Mouse (Mus musculus) hindbrain, postnatal 0 days (tissue): ENCODE measurements at regions not wholly inside any gene's neighbourhood (a gene's known extent, or its start where the extent isn't known, plus 50 kb on each side); places are given as distances from the start of the nearest gene placed in this dataset.
A peak's percentile ranks its signal among the peaks of the same experiment; 100 is the strongest.
"Not testable (repeated sequence)": the region's sequence is repeated elsewhere in the genome, so short reads cannot be mapped to it uniquely, and the experiment has no call there.

Experiments
- ATAC-seq: fragments of 200-750 bp; cut with Nextera tagmentation; 2 replicates; pipeline ENCODE4 v1.8.0; 2017; ENCODE audit warnings: mild to moderate bottlenecking, moderate TSS enrichment, moderate library complexity
- DNase-seq: peaks from one replicate; pipeline ENCODE4 v3.0.0-alpha.2; 2015; ENCODE audit warnings: low spot score
- H3K27ac ChIP-seq: fragments of 300-500 bp; sonication (generic); 2 replicates; pipeline ENCODE4 v1.5.1; 2014; ENCODE audit warnings: mild to moderate bottlenecking
- H3K27me3 ChIP-seq: fragments of 300-500 bp; sonication (generic); 2 replicates; pipeline ENCODE4 v1.6.1; 2014; ENCODE audit warnings: low read length, mixed read lengths; ENCODE audit not compliant: insufficient read depth
- H3K36me3 ChIP-seq: fragments of 300-500 bp; sonication (generic); 2 replicates; pipeline ENCODE4 v1.6.1; 2014; ENCODE audit warnings: low read length, mixed read lengths; ENCODE audit not compliant: insufficient read depth
- H3K4me1 ChIP-seq: fragments of 300-500 bp; sonication (generic); 2 replicates; pipeline ENCODE4 v1.6.1; 2014; ENCODE audit warnings: antibody characterized with exemption, low read length, mixed read lengths; ENCODE audit not compliant: insufficient read depth
- H3K4me2 ChIP-seq: fragments of 300-500 bp; sonication (generic); 2 replicates; pipeline ENCODE4 v1.6.1; 2014; ENCODE audit warnings: low read depth, mild to moderate bottlenecking, low read length, moderate library complexity, mixed read lengths
- H3K4me3 ChIP-seq: fragments of 300-500 bp; sonication (generic); 2 replicates; pipeline ENCODE4 v1.5.1; 2014; ENCODE audit warnings: low read length
- H3K9ac ChIP-seq: fragments of 300-500 bp; sonication (generic); replicated peaks from 2 replicates; pipeline ENCODE4 v1.6.1; 2014; ENCODE audit warnings: mild to moderate bottlenecking, low read length, moderate library complexity, mixed read lengths
- H3K9me3 ChIP-seq: fragments of 300-500 bp; sonication (generic); 2 replicates; pipeline ENCODE4 v1.6.1; 2016; ENCODE audit warnings: low read length, mixed read lengths
- CTCF ChIP-seq: IDR thresholded peaks from 2 replicates; pipeline ENCODE4 v1.5.1; 2016; ENCODE audit warnings: antibody characterized with exemption, control low read depth, low read depth
- WGBS: fragments of 180-500 bp; shearing (Covaris S2); extraction: QIAGEN DNeasy Blood & Tissue Kit; methylation state at CpG from one replicate; pipeline ENCODE4 v1.1.7; 2014; 5-methylcytosine and 5-hydroxymethylcytosine counted together

- H3K9ac ChIP-seq: no peak overlapping the region
- WGBS: 88% methylated on average over 1 of the region's 1 CpGs
- no peak for TF ChIP-seq CTCF
- ATAC-seq (no peak), DNase-seq (peak; percentile 2)
- H3K4me3 ChIP-seq: no peak overlapping the region
- no peak overlapping the region for H3K4me2 ChIP-seq
- no peaks in the 10 kb centered on the region for H3K9me3 ChIP-seq
- no peak overlapping the region for H3K27ac ChIP-seq
- H3K36me3 ChIP-seq: no peaks in the 10 kb centered on the region
- no peaks in the 10 kb centered on the region for H3K4me1 ChIP-seq
- no peaks in the 10 kb centered on the region for H3K27me3 ChIP-seq
These were observed 198.6 kb upstream of the Gria4 start for GRCm38 (mm10) chr9:4994549-4995141.

DNA sequence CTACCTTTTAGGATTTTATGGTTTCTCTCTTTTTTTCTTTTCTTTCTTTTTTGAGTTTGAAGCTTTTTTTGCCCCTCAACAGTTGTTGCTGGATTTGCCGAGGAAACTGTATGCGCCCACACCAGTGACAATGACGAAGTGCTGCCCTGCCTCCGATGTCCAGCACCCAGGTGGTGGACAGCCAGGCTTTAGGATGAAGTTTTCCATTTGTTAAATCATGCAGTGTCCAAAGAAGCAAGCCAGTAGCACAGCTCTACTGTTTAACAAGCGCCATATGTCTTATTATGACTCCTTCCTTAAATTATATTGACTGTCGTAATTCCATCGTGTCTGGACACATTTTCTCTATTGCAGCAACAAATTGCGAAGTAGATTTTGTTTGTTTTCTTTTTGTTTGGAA, 183.4 kb upstream of the Gria4 start:
- 94% methylated on average over 8 of the region's 8 CpGs for WGBS
- not testable (repeated sequence) for H3K4me2 ChIP-seq, H3K4me3 ChIP-seq, ATAC-seq, H3K36me3 ChIP-seq, H3K27ac ChIP-seq, H3K9me3 ChIP-seq, H3K4me1 ChIP-seq, H3K9ac ChIP-seq, DNase-seq, H3K27me3 ChIP-seq

DNA sequence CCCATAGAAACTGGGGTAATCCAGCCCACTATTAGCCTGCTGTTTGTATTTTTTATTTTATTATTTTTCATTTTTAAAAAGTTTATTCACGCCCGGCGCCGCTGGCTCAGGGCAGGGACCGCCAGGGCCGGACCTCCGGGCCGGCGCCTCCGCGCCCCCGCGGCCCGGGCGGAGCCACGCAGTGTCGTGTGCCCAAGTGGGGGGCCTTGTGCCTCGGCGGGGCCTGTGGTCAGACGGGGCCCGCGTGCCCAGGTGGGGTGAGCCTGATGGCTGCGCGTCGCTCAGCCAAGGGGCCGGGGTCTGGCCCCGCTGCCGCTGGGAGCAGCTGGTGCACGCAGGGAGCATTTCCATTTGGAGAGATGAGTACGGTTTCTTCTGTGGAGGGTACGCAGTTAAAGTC, 181.5 kb upstream of the Gria4 start:
- peaks cover 3% of the 10 kb centered on the region; the same call in 1 of the 2 replicates for H3K9me3 ChIP-seq
- 92% methylated on average over 31 of the region's 31 CpGs for WGBS
- H3K4me3 ChIP-seq: no peak overlapping the region
- no peak overlapping the region for H3K9ac ChIP-seq
- DNase-seq (no peak), ATAC-seq (no peak)
- no peak overlapping the region for H3K27ac ChIP-seq
- H3K4me2 ChIP-seq: no peak overlapping the region
- H3K27me3 ChIP-seq: no peaks in the 10 kb centered on the region
- no peak for TF ChIP-seq CTCF
- no peaks in the 10 kb centered on the region for H3K36me3 ChIP-seq
- H3K4me1 ChIP-seq: no peaks in the 10 kb centered on the region

- Histone ChIP-seq H3K4me3 (no peak overlapping the region), H3K36me3 (no peaks in the 10 kb centered on the region), H3K4me2 (no peak overlapping the region), H3K9me3 (peaks cover 3% of the 10 kb centered on the region; the same call in 1 of the 2 replicates), H3K4me1 (no peaks in the 10 kb centered on the region), H3K9ac (no peak overlapping the region), H3K27me3 (no peaks in the 10 kb centered on the region), H3K27ac (no peak overlapping the region)
- WGBS: 82% methylated on average over 1 of the region's 1 CpGs
- DNase-seq (no peak), ATAC-seq (no peak)
- TF ChIP-seq CTCF: no peak
These were observed 179.0 kb upstream of the Gria4 start for GRCm38 (mm10) chr9:4975073-4975472.

GRCm38 (mm10) chr9:4931861-4932260, 135.8 kb upstream of the Gria4 start:
- not testable (repeated sequence) for H3K36me3 ChIP-seq, H3K9ac ChIP-seq, DNase-seq, H3K4me3 ChIP-seq, ATAC-seq, H3K4me1 ChIP-seq, H3K27me3 ChIP-seq, H3K4me2 ChIP-seq, H3K27ac ChIP-seq, H3K9me3 ChIP-seq
- WGBS: 82% methylated on average over 1 of the region's 1 CpGs

DNA sequence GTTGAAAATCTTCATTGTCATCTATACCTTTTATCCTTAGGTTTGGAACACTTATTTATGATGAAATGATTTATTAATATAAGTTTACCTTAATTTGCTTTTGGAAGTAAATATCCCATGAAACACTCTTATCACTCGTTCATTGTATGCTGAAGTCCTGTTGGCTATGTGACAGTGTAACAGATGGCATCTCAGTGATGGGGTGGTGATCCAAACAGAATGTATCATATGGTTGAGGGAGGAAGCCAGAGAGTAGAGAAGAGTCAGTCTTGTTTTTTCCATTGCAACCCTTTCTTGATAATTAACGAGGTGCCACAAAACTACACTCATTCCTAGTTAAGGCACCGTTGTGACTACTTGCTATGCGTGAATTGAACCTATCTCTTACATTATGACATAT, 134.3 kb upstream of the Gria4 start:
- DNase-seq (peak; percentile 7), ATAC-seq (no peak)
- Histone ChIP-seq H3K27ac (no peak overlapping the region), H3K27me3 (no peaks in the 10 kb centered on the region), H3K4me3 (no peak overlapping the region), H3K4me1 (no peaks in the 10 kb centered on the region), H3K36me3 (no peaks in the 10 kb centered on the region), H3K9ac (no peak overlapping the region), H3K9me3 (no peaks in the 10 kb centered on the region), H3K4me2 (no peak overlapping the region)
- no peak for TF ChIP-seq CTCF
- 78% methylated on average over 4 of the region's 4 CpGs for WGBS

DNA sequence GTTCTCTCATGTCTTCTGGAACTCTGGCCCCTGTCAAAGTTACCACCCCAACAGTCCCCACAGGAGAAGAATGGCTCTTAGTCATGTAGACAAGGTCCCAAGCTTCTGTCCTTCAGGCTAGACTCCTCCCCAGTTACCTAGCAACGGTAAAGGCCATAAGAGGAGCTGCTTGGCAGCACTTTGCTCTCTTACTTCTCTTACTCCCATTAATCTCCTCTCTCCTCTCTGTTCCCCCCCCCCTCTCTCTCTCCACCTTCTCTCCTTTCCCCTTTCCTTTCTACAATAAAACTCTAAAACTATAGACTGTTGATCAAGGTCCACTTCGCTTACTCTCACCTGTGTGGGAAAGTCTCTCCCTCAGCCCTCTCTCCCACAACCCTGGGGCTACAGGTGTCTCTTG, 114.5 kb upstream of the Gria4 start:
- DNase-seq (no peak), ATAC-seq (no peak)
- H3K27ac ChIP-seq: no peak overlapping the region
- no peaks in the 10 kb centered on the region for H3K4me1 ChIP-seq
- no peaks in the 10 kb centered on the region for H3K36me3 ChIP-seq
- no peak overlapping the region for H3K4me2 ChIP-seq
- no peaks in the 10 kb centered on the region for H3K9me3 ChIP-seq
- TF ChIP-seq CTCF: no peak
- no peak overlapping the region for H3K4me3 ChIP-seq
- H3K9ac ChIP-seq: no peak overlapping the region
- 92% methylated on average over 2 of the region's 2 CpGs for WGBS
- H3K27me3 ChIP-seq: no peaks in the 10 kb centered on the region
